Mouse (Mus musculus): ENCODE measurements around the gene Haghl. TPM values are rescaled to one million over a fixed set of nuclear protein-coding genes. Genes with fewer than 3 reads are reported as not detected.

The Haghl gene
- total RNA-seq, 2 experiments from 2014 or later: 98.1 to 107 TPM

GRCm38 (mm10) chr17:25786781-25787504 is 1.5 kb upstream of the Haghl start:
- DNase-seq: no peak

DNA sequence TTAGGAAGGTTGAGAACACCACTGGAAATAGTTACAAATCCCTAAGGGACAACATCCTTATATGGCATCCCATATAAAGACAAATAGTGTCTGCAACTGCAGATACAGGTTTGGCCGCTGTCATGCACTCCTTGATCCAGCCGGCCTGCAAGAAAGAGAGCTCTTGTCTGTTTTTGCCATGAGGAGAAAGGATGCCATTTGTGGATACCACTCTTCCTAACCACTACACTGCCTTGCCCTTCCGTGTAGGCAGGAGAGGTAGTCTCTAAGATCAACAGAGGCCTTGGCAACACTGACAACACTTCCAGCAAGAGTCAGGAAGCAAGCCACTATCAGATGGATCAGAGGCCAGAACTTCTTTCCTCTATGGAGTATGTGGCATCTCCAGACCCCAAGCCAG is 807 bp upstream of the Haghl start, which contains the start of gene Ccdc78:
Gene Ccdc78 (plus strand): TSS at position 301 of the 400 bp plus-strand sequence.
- DNase-seq: no peak

- no peak for DNase-seq
Measured at GRCm38 (mm10) chr17:25783861-25784574, 1.5 kb downstream of the Haghl start.

GRCm38 (mm10) chr17:25783086-25783485 is 2.4 kb downstream of the Haghl start:
- peak in 1 of 2 experiments; percentile 26 for DNase-seq

GRCm38 (mm10) chr17:25781339-25781738 is 4.1 kb downstream of the Haghl start:
- DNase-seq: no peak

- DNase-seq: no peak
Measured at GRCm38 (mm10) chr17:25777948-25778347, 7.5 kb downstream of the Haghl start.

- DNase-seq: no peak
Measured at GRCm38 (mm10) chr17:25775318-25776062, 10.0 kb downstream of the Haghl start.

GRCm38 (mm10) chr17:25773549-25774120 is 11.8 kb downstream of the Haghl start, which contains the start of gene Narfl:
TSS of gene Narfl (plus strand) at chr17:25773776.
- peak; percentile 98 for DNase-seq

GRCm38 (mm10) chr17:25769331-25769730 is 16.1 kb downstream of the Haghl start:
- no peak for DNase-seq

DNA sequence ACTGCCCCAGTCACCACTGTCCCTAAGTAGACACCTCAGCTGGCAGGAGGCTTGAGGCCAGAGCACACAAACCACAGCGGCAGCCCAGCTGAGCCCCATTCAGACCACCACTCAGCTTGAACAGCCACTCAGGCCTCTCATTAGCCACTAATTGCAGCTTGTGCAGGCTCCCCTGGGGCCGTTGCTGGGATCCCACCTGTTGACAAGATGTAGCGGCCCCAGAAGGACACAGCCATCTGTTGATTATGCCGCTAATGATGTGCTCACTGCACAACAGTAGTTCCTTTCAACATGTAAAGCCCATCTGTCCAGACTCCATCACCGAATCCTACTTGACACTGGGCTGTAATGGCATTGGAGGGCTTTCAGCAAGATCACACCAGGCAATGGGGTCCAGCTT is 19.6 kb downstream of the Haghl start:
- no peak for DNase-seq

DNA sequence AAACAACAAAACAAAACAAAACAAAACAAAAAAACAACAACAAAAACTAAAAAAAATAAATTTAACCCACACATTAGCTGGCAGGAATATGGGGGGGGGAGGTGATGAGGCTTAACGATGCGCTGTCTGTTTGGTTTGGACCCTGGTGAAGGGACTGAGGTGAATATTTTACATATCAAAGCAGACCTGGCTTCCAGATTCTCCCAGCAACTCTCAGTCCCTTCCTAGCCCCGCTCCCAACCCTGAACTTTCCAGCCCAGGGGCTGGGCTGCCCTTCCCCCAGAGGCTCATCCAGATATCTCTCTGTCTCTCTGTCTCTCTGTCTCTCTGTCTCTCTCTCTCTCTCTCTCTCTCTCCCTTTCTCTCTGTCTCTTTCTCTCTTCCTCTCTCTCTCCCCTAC is 22.9 kb downstream of the Haghl start:
- no peak for DNase-seq

GRCm38 (mm10) chr17:25761561-25761970 is 23.9 kb downstream of the Haghl start:
- no peak for DNase-seq

GRCm38 (mm10) chr17:25760148-25760547 is 25.3 kb downstream of the Haghl start:
- DNase-seq: no peak

- no peak for DNase-seq
Measured at GRCm38 (mm10) chr17:25757691-25758090, 27.8 kb downstream of the Haghl start.

DNA sequence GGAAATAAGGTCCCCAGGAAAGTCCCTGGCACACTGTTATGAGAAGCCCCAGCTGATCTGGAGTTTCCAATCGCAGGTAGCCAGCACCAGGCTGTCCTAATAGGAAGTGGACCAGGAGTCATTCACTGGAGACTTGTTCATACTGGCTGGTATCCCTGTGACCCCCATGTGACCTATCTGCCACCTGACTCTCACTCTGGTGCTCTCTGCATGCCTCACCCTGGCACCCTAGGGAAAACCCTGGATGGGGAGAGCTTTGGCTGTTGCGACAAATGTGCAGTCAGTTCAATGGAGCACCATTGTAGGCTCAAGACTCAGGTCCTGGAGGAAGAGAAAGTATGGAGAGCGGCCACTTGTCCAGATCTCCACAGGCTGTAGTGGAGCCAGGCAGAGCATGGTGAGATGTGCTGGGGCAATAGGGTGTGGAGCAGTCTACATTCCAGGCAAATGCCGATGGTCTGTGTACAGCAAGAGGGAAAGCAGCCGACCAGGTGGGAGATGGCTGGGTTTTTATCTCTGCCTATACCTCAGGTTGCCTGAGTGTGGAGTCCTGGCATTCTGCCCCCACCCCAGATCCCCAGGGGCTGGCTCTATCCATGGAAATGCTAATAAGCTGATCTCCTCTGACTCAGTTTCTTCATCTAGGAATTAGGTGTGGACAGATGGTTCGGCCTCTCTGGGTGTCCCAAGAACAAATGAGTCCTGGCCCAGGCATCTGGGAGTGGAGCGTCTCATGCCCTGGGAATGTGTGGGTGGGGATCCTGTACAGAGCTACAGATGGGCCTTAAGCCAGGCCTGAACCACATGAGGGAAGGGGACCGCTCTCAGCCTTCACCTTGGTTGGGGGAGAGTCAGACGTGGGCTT is 28.9 kb downstream of the Haghl start:
- no peak for DNase-seq

- DNase-seq: no peak
Measured at GRCm38 (mm10) chr17:25755627-25756377, 29.7 kb downstream of the Haghl start.

DNA sequence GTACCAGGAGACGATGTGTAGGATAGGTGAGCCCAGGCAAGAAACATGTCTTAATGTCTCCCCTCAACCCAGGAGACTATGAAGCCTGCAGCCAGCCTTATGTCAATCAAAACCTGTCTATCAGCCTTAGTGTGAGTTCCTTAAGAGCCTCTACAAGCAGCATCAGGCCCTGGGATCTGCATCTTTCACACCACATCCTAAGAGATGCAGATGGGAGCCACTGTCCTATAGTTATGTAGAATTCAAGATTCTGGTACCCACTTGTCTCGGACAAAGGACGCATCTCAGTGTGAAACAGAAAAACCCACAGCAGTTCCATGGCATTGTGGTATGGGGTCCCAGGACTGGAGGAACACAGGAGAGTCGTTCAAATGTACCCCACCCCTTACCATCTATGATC is 30.4 kb downstream of the Haghl start:
- DNase-seq: no peak

GRCm38 (mm10) chr17:25754241-25754640 is 31.2 kb downstream of the Haghl start, which contains the start of gene Msln:
TSS of gene Msln (minus strand) at chr17:25754378.
- no peak for DNase-seq

DNA sequence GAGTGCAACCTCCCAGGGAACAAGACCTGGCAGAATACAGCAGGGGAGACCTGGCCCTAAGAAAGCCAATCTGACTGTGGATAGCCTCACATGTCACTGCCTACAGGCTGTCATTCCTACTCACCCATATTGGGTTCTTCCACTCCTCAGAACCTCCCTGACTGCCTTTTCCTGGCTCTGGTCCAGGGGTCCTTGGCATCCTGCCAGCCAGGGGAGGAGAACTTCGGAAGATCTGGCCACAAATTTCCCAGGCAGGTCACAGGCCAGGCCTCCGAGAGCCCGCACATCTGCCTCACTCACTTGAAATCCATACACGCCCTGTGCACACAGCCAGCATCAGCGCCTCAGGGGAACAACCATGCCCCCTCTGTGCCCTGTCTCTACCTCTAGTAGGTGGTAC is 34.0 kb downstream of the Haghl start:
- DNase-seq: peak in 1 of 2 experiments; percentile 15

GRCm38 (mm10) chr17:25749314-25749713 is 36.2 kb downstream of the Haghl start:
- DNase-seq: no peak

- DNase-seq: no peak
Measured at GRCm38 (mm10) chr17:25748238-25748637, 37.2 kb downstream of the Haghl start.

All from layer of hippocampus, postnatal 36 days (tissue).